Comparison of ENCODE assay signal across 9 mouse cellular contexts in genomic region chr8:117410391-117410790, GRCm38 (mm10).
DNase-seq lines count a peak whose midpoint lies in the region; ATAC-seq and TF ChIP-seq lines count a peak whose summit lies in the region.
"Had no signal": no experiment of that assay in that cellular context is flagged by ENCODE, and none has a peak within 500 bp of the region (broad histone marks: within the 10 kb centered on the region; RNA-seq: fewer than 3 reads in every experiment).

No protein-coding gene starts in this region.

- no peaks in the 10 kb centered on the region for H3K36me3 ChIP-seq in hindbrain, postnatal 0 days (ENCODE audit: insufficient read depth, low read length)
- no peaks in the 10 kb centered on the region for H3K36me3 ChIP-seq in hindbrain, embryonic 11.5 days (ENCODE audit: control insufficient read depth, insufficient read depth, low read length)
- no peaks in the 10 kb centered on the region for H3K36me3 ChIP-seq in heart, adult 2 months (ENCODE audit: control insufficient read depth, insufficient read depth, low read length)
- no peaks in the 10 kb centered on the region for H3K36me3 ChIP-seq in kidney, embryonic 14.5 days (ENCODE audit: control insufficient read depth, insufficient read depth, low read length)
- H3K36me3 ChIP-seq: neural tube, embryonic 15.5 days had no signal

- H3K9me3 ChIP-seq in hindbrain, postnatal 0 days (ENCODE audit: low read length): no peaks in the 10 kb centered on the region
- H3K9me3 ChIP-seq in hindbrain, embryonic 11.5 days (ENCODE audit: control insufficient read depth, low read length): no peaks in the 10 kb centered on the region
- no peaks in the 10 kb centered on the region for H3K9me3 ChIP-seq in kidney, embryonic 14.5 days (ENCODE audit: control insufficient read depth, low read length)
- H3K9me3 ChIP-seq: neural tube, embryonic 15.5 days had no signal

- DNase-seq in hindbrain, postnatal 0 days (ENCODE audit: low spot score): peak; percentile 35
- DNase-seq in hindbrain, embryonic 11.5 days (ENCODE audit: low spot score): no peak
- DNase-seq in heart, adult 2 months: peak; percentile 69 to 73
- DNase-seq in skeletal muscle tissue, adult 2 months (ENCODE audit: low read depth, low spot score): peak; percentile 55
- DNase-seq in cerebellum, postnatal 36 days: no peak
- DNase-seq in retina, embryonic 14.5 days (ENCODE audit: low spot score): no peak
- DNase-seq in frontal cortex, postnatal 25 days (ENCODE audit: low spot score in 2 of 2): no peak

- H3K79me2 ChIP-seq in heart, adult 2 months (replicated peaks; ENCODE audit: control insufficient read depth, insufficient read depth, low read length): 0 out of 2 replicates have a peak, but pooled peaks cover 2% of the 10 kb centered on the region

- TF ChIP-seq CTCF in hindbrain, postnatal 0 days (IDR thresholded peaks at IDR 0.05; ENCODE audit: low read depth): no peak
- TF ChIP-seq CTCF in heart, adult 2 months (IDR thresholded peaks at IDR 0.05): no peak

- H3K9ac ChIP-seq in hindbrain, postnatal 0 days (replicated peaks; ENCODE audit: low read length): no peak overlapping the region
- no peak overlapping the region for H3K9ac ChIP-seq in hindbrain, embryonic 11.5 days (ENCODE audit: low read depth, low read length)
- H3K9ac ChIP-seq in heart, adult 2 months (ENCODE audit: low read depth, low read length): peak overlapping the region; percentile 50; the same call in 1 of the 2 replicates
- no peak overlapping the region for H3K9ac ChIP-seq in kidney, embryonic 14.5 days (ENCODE audit: low read depth, low read length)
- H3K9ac ChIP-seq: neural tube, embryonic 15.5 days had no signal

- H3K4me3 ChIP-seq in hindbrain, postnatal 0 days (ENCODE audit: low read length): no peak overlapping the region
- H3K4me3 ChIP-seq in hindbrain, embryonic 11.5 days (ENCODE audit: low read depth, low read length): no peak overlapping the region
- H3K4me3 ChIP-seq in heart, adult 2 months: peak overlapping the region; percentile 32
- no peak overlapping the region for H3K4me3 ChIP-seq in kidney, embryonic 14.5 days (ENCODE audit: low read length)
- H3K4me3 ChIP-seq: neural tube, embryonic 15.5 days had no signal

- H3K27ac ChIP-seq in hindbrain, postnatal 0 days: no peak overlapping the region
- H3K27ac ChIP-seq in hindbrain, embryonic 11.5 days (ENCODE audit: low read depth, low read length): no peak overlapping the region
- H3K27ac ChIP-seq in heart, adult 2 months: peak overlapping the region; percentile 84
- peak overlapping the region; percentile 59 for H3K27ac ChIP-seq in kidney, embryonic 14.5 days (ENCODE audit: low read depth, low read length)
- H3K27ac ChIP-seq: neural tube, embryonic 15.5 days had no signal

- TF ChIP-seq EP300 in heart, adult 2 months (IDR thresholded peaks at IDR 0.05; ENCODE audit: insufficient read depth, low read depth, low read length): peak; percentile 79

- intact Hi-C loops in heart, adult 2 months (cut with DNase I): no loop called here

- no peak for ATAC-seq in hindbrain, postnatal 0 days
- ATAC-seq in hindbrain, embryonic 11.5 days (ENCODE audit: low FRiP score): no peak
- ATAC-seq in kidney, embryonic 14.5 days (ENCODE audit: low FRiP score, low TSS enrichment): 0 out of 2 replicates have a peak, but pooled peaks have one; percentile 5

- no peaks in the 10 kb centered on the region for H3K4me1 ChIP-seq in hindbrain, postnatal 0 days (ENCODE audit: insufficient read depth, low read length)
- H3K4me1 ChIP-seq in hindbrain, embryonic 11.5 days (replicated peaks; ENCODE audit: control insufficient read depth, insufficient read depth, low read length): no peaks in the 10 kb centered on the region
- peaks cover 6% of the 10 kb centered on the region for H3K4me1 ChIP-seq in heart, adult 2 months (ENCODE audit: control insufficient read depth, insufficient read depth, low read length)
- peaks cover 33% of the 10 kb centered on the region for H3K4me1 ChIP-seq in kidney, embryonic 14.5 days (ENCODE audit: control insufficient read depth, insufficient read depth, low read length)

- 60% methylated on average over 10 of the region's 10 CpGs for WGBS in hindbrain, postnatal 0 days
- WGBS in hindbrain, embryonic 11.5 days: 78% methylated on average over 10 of the region's 10 CpGs
- 36% methylated on average over 10 of the region's 10 CpGs for WGBS in heart, adult 2 months
- WGBS in kidney, embryonic 14.5 days: 49% methylated on average over 10 of the region's 10 CpGs

- no peaks in the 10 kb centered on the region for H3K27me3 ChIP-seq in hindbrain, postnatal 0 days (ENCODE audit: insufficient read depth, low read length)
- H3K27me3 ChIP-seq in hindbrain, embryonic 11.5 days (ENCODE audit: control insufficient read depth, insufficient read depth, low read length): no peaks in the 10 kb centered on the region
- no peaks in the 10 kb centered on the region for H3K27me3 ChIP-seq in heart, adult 2 months (ENCODE audit: control insufficient read depth, insufficient read depth, low read length)
- H3K27me3 ChIP-seq in kidney, embryonic 14.5 days (ENCODE audit: control insufficient read depth, insufficient read depth, low read length): no peaks in the 10 kb centered on the region
- H3K27me3 ChIP-seq: neural tube, embryonic 15.5 days had no signal

- peak; percentile 86 for TF ChIP-seq POLR2A in heart, adult 2 months (IDR thresholded peaks at IDR 0.05; ENCODE audit: insufficient read depth, low read depth, low read length)

- H3K4me2 ChIP-seq in hindbrain, postnatal 0 days (ENCODE audit: low read depth, low read length): no peak overlapping the region
- H3K4me2 ChIP-seq in hindbrain, embryonic 11.5 days (replicated peaks; ENCODE audit: low read depth, low read length): no peak overlapping the region
- H3K4me2 ChIP-seq in kidney, embryonic 14.5 days (replicated peaks; ENCODE audit: low read depth, low read length): no peak overlapping the region
- H3K4me2 ChIP-seq: neural tube, embryonic 15.5 days had no signal

Comparison
In these comparisons a context has a peak if more than half of its experiments do, and no peak if none do; other contexts are left out.
1. DNase-seq: peak in hindbrain, postnatal 0 days (single experiment), heart, adult 2 months (2 of 2) and skeletal muscle tissue, adult 2 months (single experiment); none in hindbrain, embryonic 11.5 days (single experiment), cerebellum, postnatal 36 days (0 of 2), retina, embryonic 14.5 days (single experiment) and frontal cortex, postnatal 25 days (0 of 2).
2. H3K27ac ChIP-seq: peak in heart, adult 2 months (single experiment) and kidney, embryonic 14.5 days (single experiment); none in hindbrain, postnatal 0 days (single experiment) and hindbrain, embryonic 11.5 days (single experiment).